Mouse (Mus musculus): ENCODE results near the gene Chp2.

DNA sequence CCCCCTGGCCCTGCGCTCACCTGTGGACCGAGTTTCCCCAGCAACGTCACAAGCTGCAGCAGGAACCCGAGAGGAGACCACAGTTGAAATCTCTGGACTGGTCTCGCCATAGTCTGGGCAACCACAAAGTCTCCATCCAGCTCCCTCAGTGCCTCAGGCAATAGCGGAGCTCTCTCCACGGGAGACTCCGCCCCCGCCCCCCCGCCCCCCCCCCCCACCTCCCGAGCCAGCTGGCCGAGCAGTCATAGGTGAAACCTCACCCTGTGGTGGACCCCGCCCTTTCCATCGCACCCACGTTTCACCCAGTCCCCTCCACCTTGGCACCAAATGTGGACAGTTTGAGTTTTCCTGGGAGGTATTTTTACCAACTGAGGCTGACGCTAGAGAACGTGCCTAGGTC lies 33.3 kb upstream of the Chp2 start, which contains the start of gene Ern2:
- TF ChIP-seq USF1 (IDR thresholded peaks at IDR 0.05; ENCODE audit: low read depth, low read length) (no peak), EP300 (IDR thresholded peaks at IDR 0.05; ENCODE audit: low read depth in 1 of 2, low read length in 2 of 2) (no peak), E2F4 (IDR thresholded peaks at IDR 0.05; ENCODE audit: borderline replicate concordance, low read depth, low read length) (no peak)
